Mouse (Mus musculus): ENCODE results near the gene Bnc2. TPM values are rescaled to one million over a fixed set of nuclear protein-coding genes. Genes with fewer than 3 reads are reported as not detected.

The Bnc2 gene
- total RNA-seq, 2 experiments from 2014 or later, result 2.4 to 3.0 TPM

GRCm38 (mm10) chr4:84527066-84527933, 147.8 kb downstream of the Bnc2 start:
- intact Hi-C loops (cut with DNase I), result no loop called here
- DNase-seq (ENCODE audit: low spot score in 2 of 2), result no peak

DNA sequence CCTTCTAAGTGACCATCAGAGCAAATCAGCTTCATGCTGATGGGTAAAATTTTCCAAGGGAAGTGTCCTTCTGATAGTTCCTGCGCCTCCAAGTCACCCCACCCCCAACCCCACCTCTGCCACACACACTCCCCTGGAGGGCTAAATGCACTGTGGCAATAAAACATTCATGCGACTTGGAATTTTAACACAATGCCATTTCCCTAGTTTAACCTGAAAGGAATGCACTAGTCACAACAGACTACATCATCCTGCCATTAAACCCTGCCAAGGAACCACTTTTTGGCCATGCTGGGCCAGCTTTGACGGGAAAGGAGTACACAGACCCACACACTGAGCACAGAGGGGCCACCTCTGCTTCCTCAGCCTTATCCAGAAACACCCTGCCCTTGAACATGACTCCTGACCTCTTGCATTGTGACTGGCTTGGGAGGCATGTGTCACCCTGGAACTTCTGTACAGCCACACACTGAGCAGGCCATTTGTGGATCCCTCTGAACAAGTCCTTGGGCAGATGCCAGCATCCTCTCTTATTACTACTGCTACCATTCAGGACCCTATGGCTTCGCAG, 151.3 kb downstream of the Bnc2 start:
- intact Hi-C loops (cut with DNase I), result no loop called here
- DNase-seq (ENCODE audit: low spot score in 2 of 2), result no peak

DNA sequence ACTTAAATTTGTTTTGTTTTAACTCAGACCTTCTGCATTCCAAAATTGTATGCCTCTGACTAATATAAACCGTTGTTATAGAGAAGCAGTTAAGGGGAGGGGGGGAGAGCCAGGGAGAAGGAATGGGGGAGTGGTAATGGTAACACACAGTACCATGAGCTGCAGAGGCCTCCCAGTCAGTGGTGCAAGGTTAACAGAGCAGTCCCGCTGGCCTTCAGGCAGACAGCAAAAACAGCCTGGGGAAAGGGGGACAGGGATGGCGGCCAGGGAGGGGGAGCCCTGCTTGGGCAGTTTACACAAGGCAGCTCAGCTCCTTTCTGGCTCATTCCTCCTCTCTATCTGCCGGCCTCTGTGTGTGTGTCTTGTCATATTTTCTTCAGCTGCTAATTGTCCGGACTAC, 151.9 kb downstream of the Bnc2 start:
- no peak for DNase-seq (ENCODE audit: low spot score in 2 of 2)
- intact Hi-C loops (cut with DNase I), result no loop called here

- DNase-seq (ENCODE audit: low spot score in 2 of 2), result no peak
- intact Hi-C loops (cut with DNase I), result no loop called here
Measured at GRCm38 (mm10) chr4:84521562-84521961, 153.5 kb downstream of the Bnc2 start.

DNA sequence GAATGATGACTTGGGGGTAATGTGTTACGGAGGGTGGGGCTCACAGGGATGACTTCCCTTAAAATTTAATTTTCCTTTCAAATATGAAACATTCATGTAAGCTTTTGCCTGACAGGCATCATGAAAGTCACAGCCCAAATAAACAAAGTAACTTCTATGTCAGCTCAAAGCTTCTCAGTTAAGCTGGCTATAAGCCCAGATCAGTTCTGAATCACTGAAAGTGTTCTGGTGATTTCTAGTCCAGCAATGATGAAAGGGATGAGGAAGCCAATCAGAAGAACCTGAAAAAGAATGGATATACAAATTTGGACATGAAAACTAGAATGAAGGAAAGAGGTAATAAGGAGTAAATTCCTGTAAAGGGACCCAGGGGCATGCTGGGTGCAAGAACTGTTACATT, 164.6 kb downstream of the Bnc2 start:
- intact Hi-C loops (cut with DNase I), result no loop called here

DNA sequence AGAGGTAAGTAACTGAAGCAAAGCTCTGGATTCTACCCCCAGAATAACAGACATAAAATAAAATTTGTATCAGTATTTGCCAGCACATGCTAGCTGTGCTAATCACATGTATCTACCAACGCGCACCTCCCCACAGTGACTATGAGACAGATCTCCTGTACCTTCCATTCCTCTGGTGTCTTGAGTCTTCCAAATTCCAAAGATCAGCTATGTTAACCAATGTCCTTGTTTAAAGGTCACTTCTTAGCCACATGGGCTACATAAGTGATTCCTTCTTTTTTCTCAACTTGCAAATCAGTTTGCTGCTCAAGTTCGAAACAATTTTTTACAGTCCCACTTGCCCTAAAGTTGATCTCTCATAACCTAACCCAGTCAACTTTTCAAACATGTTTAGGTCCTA, 167.5 kb downstream of the Bnc2 start:
- DNase-seq (ENCODE audit: low spot score in 2 of 2), result no peak
- intact Hi-C loops (cut with DNase I), result no loop called here

More for the DNA sequence above, 164.6 kb downstream of the Bnc2 start:
- no peak for DNase-seq (ENCODE audit: low spot score in 2 of 2)

DNA sequence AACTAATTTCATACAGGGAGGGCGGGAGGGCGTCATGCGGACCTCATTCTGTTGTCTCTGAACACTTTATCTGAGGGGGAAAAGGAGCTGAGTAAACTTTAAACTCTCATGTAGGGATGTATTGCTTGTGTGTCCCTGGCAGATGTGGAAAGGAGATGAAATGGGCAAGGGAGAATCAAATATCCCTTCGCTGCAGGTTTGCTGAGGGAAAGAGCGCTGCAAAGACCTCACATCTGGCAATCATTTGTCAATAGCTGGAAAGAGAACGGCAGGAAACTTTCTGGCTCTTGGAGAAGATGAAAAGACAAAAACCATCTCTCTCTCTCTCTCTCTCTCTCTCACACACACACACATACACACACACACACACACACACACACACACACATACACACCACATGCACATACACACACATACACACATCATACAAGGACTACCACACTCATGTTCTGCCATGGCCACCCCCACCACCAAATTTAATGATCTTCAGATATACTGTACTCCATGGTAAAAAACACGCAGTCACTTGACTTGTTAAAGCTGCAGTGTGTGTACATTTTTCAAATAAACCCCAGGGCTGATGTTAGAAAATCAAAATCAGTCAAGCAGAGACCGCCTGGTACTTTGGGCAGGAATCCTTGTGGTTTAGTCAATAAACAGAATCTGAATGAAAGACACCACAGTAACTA, 172.3 kb downstream of the Bnc2 start:
- intact Hi-C loops (cut with DNase I), result no loop called here
- no peak for DNase-seq (ENCODE audit: low spot score in 2 of 2)

DNA sequence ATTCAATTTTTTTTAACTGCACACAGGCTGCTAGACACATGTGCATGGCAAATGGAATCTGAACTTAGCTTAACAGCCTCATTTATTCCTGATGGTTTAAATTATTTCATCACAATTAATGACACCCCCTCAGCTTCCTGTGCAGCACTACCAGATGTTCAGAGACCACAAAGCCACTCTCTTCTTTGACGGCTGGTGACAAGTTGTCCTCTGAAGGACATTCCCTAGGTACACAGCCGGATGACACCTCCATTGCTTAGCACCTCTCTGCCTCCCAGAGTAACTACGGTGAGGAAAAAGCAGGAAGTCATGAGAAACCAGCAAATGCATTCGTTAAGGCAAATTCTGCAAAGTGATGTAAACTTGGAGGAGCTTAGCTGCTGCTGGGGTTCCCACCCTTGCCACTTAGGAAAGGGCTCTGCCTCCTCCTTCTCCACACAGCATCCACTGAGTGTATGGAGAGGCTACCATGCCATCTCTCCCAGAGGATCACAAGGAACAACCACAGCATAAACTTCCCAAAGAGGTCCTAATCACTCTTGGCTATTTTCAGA, 174.2 kb downstream of the Bnc2 start:
- no peak for DNase-seq (ENCODE audit: low spot score in 2 of 2)
- intact Hi-C loops (cut with DNase I), result no loop called here

DNA sequence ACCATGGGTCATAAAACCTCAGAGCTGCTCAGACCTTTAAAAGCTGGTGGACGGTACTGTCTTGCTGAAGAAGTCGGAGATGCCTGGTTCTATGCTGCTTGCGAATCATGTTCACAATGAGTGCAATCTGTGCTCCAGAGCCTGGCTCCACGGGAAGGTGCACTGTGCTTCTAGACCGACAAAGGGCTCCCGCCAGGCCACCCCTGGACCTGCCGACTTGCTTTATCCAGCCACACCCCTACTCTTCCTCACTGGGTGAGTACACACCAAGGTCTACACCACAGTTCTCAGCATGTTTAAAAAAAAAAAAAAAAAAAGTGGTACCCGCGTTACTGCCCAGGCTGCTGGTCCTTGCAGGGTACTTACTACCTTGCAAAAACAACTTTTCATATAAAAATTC, 174.8 kb downstream of the Bnc2 start:
- DNase-seq (ENCODE audit: low spot score in 2 of 2), result no peak
- intact Hi-C loops (cut with DNase I), result no loop called here

DNA sequence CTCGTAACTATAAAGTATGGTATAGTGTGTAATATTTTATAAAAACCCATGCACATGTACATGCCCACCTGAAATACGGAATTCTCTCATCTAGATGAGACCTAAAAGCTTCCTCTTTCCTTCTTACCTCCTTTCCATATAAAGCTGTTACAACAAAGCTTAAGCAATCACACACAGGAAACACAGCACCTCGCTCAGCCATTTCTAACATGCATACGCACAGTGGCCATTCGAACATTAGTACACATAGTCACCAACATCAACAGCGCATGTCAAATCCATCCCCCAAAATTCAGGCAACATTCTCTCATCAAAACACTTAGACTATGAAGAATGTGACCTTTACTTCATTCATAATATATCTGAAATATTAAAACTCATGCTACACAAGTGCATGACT, 176.6 kb downstream of the Bnc2 start:
- DNase-seq (ENCODE audit: low spot score in 2 of 2), result no peak

DNA sequence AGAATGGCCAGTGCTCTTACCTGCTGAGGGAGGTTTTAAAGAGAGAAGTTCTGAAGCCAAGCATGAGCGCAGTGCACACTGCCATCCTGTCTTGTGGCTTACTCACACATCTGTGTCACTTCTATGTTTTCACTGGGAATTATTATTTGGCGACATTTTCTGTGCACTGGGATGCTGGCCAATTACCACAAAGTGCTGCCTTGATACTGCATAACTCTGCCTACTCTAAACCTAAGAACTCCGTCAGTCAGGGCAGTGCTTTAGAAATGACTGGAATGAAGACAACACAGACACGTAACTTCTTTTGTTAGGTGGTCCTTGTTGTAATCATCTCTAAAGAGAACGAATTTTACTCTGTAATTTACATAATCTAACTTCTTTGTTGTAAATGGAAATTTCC, 186.8 kb downstream of the Bnc2 start:
- intact Hi-C loops (cut with DNase I), result no loop called here
- DNase-seq (ENCODE audit: low spot score in 2 of 2), result no peak

More for the DNA sequence above, 176.6 kb downstream of the Bnc2 start:
- intact Hi-C loops (cut with DNase I), result no loop called here

GRCm38 (mm10) chr4:84482680-84483079, 192.4 kb downstream of the Bnc2 start:
- intact Hi-C loops (cut with DNase I), result no loop called here
- no peak for DNase-seq (ENCODE audit: low spot score in 2 of 2)

GRCm38 (mm10) chr4:84472643-84473042, 202.4 kb downstream of the Bnc2 start:
- intact Hi-C loops (cut with DNase I), result no loop called here
- DNase-seq (ENCODE audit: low spot score in 2 of 2), result no peak

GRCm38 (mm10) chr4:84470106-84470885, 204.8 kb downstream of the Bnc2 start:
- no peak for DNase-seq (ENCODE audit: low spot score in 2 of 2)
- intact Hi-C loops (cut with DNase I), result no loop called here

GRCm38 (mm10) chr4:84469400-84469799, 205.7 kb downstream of the Bnc2 start:
- DNase-seq (ENCODE audit: low spot score in 2 of 2), result no peak
- intact Hi-C loops (cut with DNase I), result no loop called here

- intact Hi-C loops (cut with DNase I), result no loop called here
Measured at GRCm38 (mm10) chr4:84467722-84468121, 207.4 kb downstream of the Bnc2 start.

GRCm38 (mm10) chr4:84458218-84458560, 216.9 kb downstream of the Bnc2 start:
- intact Hi-C loops (cut with DNase I), result no loop called here
- DNase-seq (ENCODE audit: low spot score in 2 of 2), result no peak

More at GRCm38 (mm10) chr4:84467722-84468121, 207.4 kb downstream of the Bnc2 start:
- no peak for DNase-seq (ENCODE audit: low spot score in 2 of 2)

DNA sequence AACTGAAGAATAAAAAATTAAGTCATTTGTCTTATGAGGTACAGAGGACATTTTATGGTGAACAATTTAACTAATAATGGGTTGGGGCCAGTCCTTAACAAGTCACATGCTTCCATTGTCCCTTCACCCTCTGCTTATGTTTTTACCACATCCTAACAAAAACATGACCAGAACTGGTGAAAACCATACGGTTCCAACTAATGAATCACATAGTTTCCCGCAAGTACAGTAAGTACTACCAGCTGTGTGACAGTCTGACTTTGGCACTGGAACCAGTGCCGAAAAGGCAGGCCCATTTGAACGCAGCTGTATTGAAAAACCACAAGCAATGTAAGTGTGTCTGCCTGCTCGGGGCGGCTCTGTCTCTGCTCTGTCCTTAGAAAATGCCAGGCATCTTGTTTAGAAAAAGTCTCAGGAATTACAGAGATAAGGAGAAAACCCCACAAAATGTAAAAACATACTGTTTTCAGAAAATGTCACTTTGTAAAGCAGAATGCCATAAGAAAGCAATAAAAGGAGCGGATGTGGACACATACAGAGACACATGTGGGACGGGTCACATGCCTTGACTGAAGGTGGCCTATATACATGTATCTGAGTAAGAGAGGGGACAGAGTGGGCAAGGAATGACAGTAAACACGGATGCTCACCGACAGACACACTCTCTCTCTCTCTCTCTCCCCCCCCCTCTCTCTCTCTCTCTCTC, 217.4 kb downstream of the Bnc2 start:
- DNase-seq (ENCODE audit: low spot score in 2 of 2), result no peak
- intact Hi-C loops (cut with DNase I), result no loop called here

GRCm38 (mm10) chr4:84456853-84457249, 218.2 kb downstream of the Bnc2 start:
- intact Hi-C loops (cut with DNase I), result no loop called here
- DNase-seq (ENCODE audit: low spot score in 2 of 2), result no peak
